Mouse (Mus musculus): ENCODE data around the gene Kansl1l. TPM values are rescaled to one million over a fixed set of nuclear protein-coding genes. Genes with fewer than 3 reads are reported as not detected.

Gene Kansl1l
- total RNA-seq, 2 experiments from 2014 or later = 17.2 to 19.5 TPM

DNA sequence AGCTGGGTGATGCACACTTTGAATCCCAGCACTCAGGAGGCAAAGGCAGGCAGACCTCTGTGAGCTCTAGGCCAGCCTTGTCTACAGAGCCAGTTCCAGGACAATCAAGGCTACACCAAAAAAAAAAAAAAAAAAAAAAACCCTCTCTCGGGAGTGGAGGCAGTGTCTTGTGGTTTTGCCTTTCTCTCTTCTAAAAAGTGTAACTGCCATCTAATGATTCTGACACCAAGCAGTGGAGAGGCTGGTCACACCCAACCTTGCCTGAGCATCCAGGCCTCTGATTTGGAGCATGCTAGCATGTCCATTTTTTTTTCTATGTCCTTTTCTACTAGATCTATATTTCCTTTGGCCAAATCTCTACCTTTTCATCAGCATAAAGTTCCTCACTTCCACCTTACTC, 21.8 kb upstream of the Kansl1l start:
- intact Hi-C loops (cut with DNase I) = loop anchor here (2.0 to 5.0 kb wide), 3 partner anchors 82 to 160 kb away; partner anchors contain the start of gene Rpe

DNA sequence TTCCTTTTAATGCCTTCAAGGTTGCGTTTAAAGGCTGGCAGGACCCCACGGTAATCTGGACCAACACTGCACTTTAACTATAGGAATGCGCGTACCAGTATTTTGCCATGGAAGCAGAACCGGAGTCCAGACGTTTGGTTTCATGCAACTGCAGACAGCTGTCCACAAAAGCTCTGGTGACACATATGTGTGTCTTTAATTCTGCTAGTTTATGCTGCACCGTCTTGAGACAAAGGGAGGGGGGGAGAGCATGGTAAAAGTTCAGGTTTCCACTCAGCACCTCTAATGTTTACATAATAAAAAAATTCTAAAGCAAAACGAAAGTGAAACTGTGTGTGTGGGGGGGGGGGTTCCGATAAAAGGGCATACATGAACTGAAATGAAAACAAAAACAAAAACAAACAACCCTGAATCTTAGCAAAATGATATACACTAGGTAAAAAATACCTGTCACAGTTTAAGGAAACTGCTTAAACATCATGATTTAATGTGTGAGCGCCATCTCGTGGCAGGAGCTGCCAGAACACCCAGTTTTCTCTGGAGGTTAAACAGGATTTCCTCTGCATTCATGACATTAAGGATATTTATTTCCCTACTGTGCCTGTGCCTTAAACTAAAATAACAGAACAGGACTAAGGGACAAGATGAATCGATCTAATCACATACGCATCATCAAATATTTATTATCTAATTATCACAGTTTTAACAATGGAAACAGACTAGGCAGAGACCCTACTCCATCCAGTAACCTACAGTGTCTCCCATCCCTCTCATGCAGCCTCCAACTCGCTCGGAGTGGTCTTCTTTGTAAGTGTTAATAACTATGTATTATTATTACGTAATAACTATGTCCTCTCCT, 21.1 kb upstream of the Kansl1l start:
- Histone ChIP-seq H3K4me3 (peak overlapping the region; percentile 21), H3K27ac (no peak overlapping the region)
- intact Hi-C loops (cut with DNase I) = loop anchor here (2.0 to 5.0 kb wide), 3 partner anchors 81 to 160 kb away; partner anchors contain the start of gene Rpe
- TF ChIP-seq CTCF (IDR thresholded peaks at IDR 0.05) = peak; percentile 87
- peak; percentile 71 to 84 for DNase-seq (ENCODE audit: extremely low spot score in 1 of 2, low spot score in 2 of 2)

More for the DNA sequence above, 21.8 kb upstream of the Kansl1l start:
- Histone ChIP-seq H3K4me3 (no peak overlapping the region), H3K27ac (no peak overlapping the region)
- no peak for DNase-seq (ENCODE audit: extremely low spot score in 1 of 2, low spot score in 2 of 2)
- TF ChIP-seq CTCF (IDR thresholded peaks at IDR 0.05) = no peak

DNA sequence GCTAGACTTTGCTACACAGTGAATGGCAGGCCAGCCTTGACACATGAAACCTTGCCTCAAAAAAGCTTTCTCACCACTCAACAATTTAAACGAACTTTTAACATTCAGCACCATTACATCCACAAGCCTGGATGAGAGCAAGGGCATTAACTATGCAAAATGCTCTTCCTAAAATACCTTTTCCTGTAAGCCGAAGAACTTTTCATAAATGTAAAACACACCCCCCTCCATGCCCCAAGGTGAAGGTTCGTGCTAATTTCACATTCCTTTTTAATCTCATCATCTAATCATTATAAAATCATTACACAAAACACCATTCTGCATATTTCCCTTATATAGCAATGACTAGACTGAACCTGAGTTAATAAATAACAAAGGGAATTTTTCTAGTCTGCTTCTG, 19.8 kb upstream of the Kansl1l start:
- DNase-seq (ENCODE audit: extremely low spot score in 1 of 2, low spot score in 2 of 2) = no peak
- Histone ChIP-seq H3K27ac (no peak overlapping the region), H3K4me3 (no peak overlapping the region)
- TF ChIP-seq CTCF (IDR thresholded peaks at IDR 0.05) = no peak
- intact Hi-C loops (cut with DNase I) = loop anchor here (5.0 kb wide), 2 partner anchors 80 to 135 kb away; partner anchors contain the start of gene Rpe

DNA sequence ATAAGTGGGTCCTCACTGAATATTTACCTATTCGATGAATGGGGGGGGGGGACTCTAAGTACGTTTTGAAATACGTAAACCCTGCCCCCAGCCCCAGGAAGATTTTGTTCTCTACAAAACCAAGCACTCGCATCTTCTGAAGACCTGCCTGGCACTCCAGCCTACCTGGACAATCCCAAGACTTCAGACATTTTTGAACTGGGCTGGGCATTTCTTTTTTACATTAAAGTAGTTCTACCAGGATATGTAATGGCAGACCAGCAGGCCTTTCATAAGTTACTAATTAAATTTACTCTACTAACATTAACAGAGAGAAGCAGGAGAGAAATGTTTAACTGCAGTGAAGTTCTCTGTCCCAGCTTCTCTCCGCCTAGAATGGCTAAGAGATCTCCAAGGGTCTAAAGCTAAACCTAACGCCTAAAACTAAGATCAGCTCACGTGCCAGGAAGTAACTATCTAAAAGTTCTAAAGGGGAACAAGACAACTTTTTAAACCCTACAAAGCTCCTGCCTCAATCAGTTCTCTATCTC, 15.3 kb upstream of the Kansl1l start:
- TF ChIP-seq CTCF (IDR thresholded peaks at IDR 0.05) = no peak
- Histone ChIP-seq H3K4me3 (no peak overlapping the region), H3K27ac (no peak overlapping the region)
- intact Hi-C loops (cut with DNase I) = no loop called here
- DNase-seq (ENCODE audit: extremely low spot score in 1 of 2, low spot score in 2 of 2) = no peak

DNA sequence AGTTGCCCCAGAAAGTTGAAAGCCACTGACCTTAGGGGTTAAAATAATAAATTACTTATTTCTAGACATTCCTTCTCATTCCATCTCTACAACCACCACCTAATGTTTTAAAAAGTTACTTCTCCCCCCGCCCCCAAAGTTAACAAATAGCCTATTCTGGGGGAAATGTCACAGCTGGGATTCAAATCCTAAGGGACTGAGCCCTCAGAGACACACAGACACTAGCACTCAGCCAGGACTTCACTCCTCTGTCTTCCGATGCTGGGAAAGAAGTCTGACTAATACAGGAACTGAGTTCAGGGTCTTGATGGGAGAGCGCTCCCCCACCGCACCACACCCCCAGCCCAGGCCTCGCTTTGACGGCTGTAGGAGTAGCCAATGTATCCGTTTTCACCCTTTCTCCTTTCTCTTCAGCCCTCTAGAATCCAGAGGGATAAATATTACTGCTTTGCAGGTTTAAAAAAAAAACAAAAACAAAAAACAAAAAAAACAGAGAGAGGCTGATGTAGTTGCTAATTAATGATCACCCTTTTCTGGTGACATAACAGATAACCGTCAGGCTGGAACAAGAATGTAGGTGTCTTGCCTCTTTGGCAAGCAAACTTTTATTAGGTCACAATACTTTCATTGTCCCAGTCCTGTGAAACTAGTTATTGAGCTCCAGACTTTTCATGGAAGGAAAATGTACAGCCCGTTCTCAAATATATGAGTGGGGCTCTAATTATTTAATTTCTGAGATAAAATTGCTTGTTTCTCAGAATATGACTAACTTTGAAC, 14.7 kb upstream of the Kansl1l start:
- intact Hi-C loops (cut with DNase I) = no loop called here
- no peak overlapping the region for H3K27ac ChIP-seq
- no peak for DNase-seq (ENCODE audit: extremely low spot score in 1 of 2, low spot score in 2 of 2)
- no peak for TF ChIP-seq CTCF (IDR thresholded peaks at IDR 0.05)
- no peak overlapping the region for H3K4me3 ChIP-seq

DNA sequence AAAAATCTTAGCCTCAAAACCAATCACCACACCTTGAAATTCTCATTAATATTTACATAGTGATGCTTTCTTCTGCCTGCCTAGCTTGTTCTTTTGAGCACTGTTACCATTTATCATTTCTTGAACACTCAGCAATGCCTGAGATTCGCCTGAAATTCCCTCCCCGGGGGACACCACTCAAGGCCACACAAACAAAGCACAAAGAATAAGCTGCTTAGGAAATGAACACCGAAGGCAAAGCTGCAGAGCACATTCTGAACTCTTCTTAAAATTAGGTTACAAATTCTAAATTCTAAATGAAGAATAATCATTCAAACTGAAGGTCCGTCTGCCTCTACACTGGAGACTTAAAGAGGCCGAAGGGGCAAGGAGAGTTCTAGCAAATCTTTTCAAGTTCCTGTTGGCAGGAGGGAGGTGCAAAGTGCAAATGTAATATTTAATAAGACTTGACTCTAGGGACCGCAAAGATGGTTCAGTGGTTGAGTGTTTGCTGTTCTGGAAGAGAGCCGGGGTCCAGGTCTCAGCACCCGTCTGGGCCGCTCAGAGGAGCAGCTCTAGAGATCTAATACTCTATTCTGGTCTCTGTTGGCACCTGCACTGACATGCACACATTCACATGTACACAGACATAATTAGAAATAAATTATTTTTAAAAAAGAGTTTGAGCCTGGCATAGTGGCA, 12.2 kb upstream of the Kansl1l start:
- Histone ChIP-seq H3K4me3 (no peak overlapping the region), H3K27ac (no peak overlapping the region)
- intact Hi-C loops (cut with DNase I) = no loop called here
- TF ChIP-seq CTCF (IDR thresholded peaks at IDR 0.05) = no peak
- no peak for DNase-seq (ENCODE audit: extremely low spot score in 1 of 2, low spot score in 2 of 2)

DNA sequence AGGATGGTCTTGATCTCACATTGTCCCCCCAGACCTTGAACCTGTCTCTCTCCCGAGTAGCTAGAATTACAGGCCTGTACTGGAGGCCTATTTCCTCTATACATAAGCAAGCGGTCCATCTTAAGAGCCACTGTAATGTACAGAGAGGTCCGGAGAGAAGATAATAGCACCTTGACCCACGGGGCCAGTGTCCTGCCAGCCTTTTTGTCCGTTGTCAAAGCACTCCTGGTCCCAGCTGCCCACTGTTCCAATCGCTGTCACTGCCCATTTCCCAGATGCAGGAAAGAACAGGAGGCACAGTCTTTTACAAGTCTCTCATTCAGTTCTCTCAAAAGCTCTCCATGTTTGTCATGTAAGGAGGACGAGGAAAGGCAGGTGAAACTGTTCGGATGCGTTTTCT, 4.6 kb upstream of the Kansl1l start:
- Histone ChIP-seq H3K27ac (no peak overlapping the region), H3K4me3 (no peak overlapping the region)
- no peak for TF ChIP-seq CTCF (IDR thresholded peaks at IDR 0.05)
- DNase-seq (ENCODE audit: extremely low spot score in 1 of 2, low spot score in 2 of 2) = no peak
- intact Hi-C loops (cut with DNase I) = no loop called here

DNA sequence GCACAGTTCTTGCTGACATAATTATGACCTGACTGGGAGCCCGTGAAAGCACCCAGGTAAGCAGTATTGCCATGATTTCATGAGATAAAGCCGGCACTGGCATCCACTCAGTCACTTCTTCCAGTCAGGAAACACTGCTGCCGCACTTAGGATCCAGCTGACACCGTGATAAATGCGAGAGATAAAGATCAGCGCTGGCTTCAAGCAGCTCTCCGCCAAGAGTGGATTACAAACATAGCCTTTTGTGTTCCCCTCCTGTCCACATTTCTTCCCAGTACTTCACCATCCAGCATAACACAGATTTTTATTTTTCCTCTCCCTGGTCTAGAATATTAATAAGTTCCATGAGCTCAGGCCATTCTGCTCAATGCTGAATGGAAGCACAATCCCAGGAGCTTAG, 2.9 kb upstream of the Kansl1l start:
- no peak overlapping the region for H3K27ac ChIP-seq
- no peak overlapping the region for H3K4me3 ChIP-seq
- intact Hi-C loops (cut with DNase I) = no loop called here
- no peak for TF ChIP-seq CTCF (IDR thresholded peaks at IDR 0.05)
- DNase-seq (ENCODE audit: extremely low spot score in 1 of 2, low spot score in 2 of 2) = no peak

DNA sequence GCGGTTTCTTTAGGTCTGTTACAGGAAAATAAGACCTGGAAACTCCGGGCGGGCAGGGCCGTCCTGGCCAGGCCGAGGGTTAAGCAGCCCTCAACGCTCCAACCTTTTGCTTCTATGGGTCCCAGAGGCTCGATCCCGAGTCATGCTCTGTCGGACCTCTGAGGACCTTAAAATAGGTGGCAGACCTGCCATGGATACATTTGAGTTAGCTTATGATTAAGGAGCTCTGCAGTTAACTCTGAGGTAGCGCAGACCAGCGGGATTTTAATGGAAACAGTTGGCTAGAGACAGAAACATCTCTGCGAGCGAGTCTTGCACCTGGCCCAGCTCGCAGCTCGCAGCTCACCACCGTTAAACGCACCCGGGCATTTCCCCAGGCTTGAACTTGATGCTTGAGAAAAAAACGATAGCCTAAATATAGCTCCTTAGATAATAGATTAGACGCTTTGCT, 528 bp upstream of the Kansl1l start:
- intact Hi-C loops (cut with DNase I) = loop anchor here (1.0 to 10.0 kb wide), 5 partner anchors 45 to 1283 kb away; partner anchors contain the start of genes Acadl, Lancl1, Map2 and Rpe
- H3K27ac ChIP-seq = peak overlapping the region; percentile 78
- no peak for DNase-seq (ENCODE audit: extremely low spot score in 1 of 2, low spot score in 2 of 2)
- no peak for TF ChIP-seq CTCF (IDR thresholded peaks at IDR 0.05)
- peak overlapping the region; percentile 83 for H3K4me3 ChIP-seq

DNA sequence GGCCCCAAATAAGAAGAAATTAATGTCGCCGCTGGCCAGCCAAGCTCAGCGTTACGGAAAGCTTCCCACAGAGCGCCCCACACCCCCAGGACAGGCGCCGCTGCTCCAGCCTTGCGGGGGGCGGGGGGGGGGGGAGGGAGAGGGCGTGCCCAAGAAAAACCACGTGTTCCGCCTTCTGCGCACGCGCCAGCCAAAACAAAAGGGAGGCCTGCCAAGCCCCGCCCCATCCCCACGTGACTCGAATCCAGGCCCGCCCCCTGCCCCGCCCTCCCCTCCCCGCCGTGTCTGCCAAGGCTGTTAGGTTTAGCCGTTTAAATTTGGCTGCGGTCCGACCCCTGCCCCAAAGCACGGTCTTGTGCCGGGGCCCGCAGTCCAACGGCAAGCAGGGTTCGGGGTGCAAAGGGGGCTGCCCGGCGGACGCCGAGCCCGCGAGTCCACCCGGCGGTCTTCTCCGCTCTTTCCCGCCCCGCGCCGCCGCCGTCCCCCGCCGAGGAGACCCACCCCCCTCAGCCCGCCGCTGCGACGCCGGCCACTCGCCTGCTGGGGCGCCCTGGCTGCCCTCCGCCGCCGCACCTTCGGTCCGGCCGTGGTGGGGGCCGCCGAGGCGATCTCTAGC, 417 bp downstream of the Kansl1l start:
- intact Hi-C loops (cut with DNase I) = loop anchor here (1.0 to 10.0 kb wide), 5 partner anchors 46 to 1282 kb away; partner anchors contain the start of genes Acadl, Lancl1, Map2 and Rpe
- peak; percentile 93 to 97 for DNase-seq (ENCODE audit: extremely low spot score in 1 of 2, low spot score in 2 of 2)
- no peak; the same call in 1 of the 2 replicates for TF ChIP-seq CTCF (IDR thresholded peaks at IDR 0.05)
- peak overlapping the region; percentile 83 for H3K4me3 ChIP-seq
- H3K27ac ChIP-seq = peak overlapping the region; percentile 97
